ENCODE assay signal across 18 mouse cellular contexts in genomic region chr2:13450895-13451294, GRCm38 (mm10). TPM values are rescaled to one million over a fixed set of nuclear protein-coding genes. Genes with fewer than 3 reads are reported as not detected.
DNase-seq lines count a peak whose midpoint lies in the region; ATAC-seq lines count a peak whose summit lies in the region.
"Had no signal": no experiment of that assay in that cellular context is flagged by ENCODE, and none has a peak within 500 bp of the region (broad histone marks: within the 10 kb centered on the region; RNA-seq: fewer than 3 reads in every experiment).

No protein-coding gene starts in this region.

- peak overlapping the region; percentile 33; the same call in 1 of the 2 replicates for H3K27ac ChIP-seq in limb, embryonic 13.5 days
- H3K27ac ChIP-seq in limb, embryonic 10.5 days: no peak overlapping the region
- H3K27ac ChIP-seq in limb, embryonic 15.5 days: peak overlapping the region; percentile 80
- no peak overlapping the region for H3K27ac ChIP-seq in forebrain, embryonic 15.5 days (replicated peaks)
- H3K27ac ChIP-seq: forebrain, embryonic 12.5 days; heart, embryonic 10.5 days had no signal

- H3K36me3 ChIP-seq in limb, embryonic 13.5 days: no peaks in the 10 kb centered on the region
- no peaks in the 10 kb centered on the region for H3K36me3 ChIP-seq in limb, embryonic 10.5 days
- H3K36me3 ChIP-seq in limb, embryonic 15.5 days: no peaks in the 10 kb centered on the region
- no peaks in the 10 kb centered on the region for H3K36me3 ChIP-seq in forebrain, embryonic 15.5 days
- H3K36me3 ChIP-seq: forebrain, embryonic 12.5 days; heart, embryonic 10.5 days; limb, embryonic 12.5 days had no signal

- no peak for ATAC-seq in limb, embryonic 13.5 days (ENCODE audit: low FRiP score, low read depth)
- 0 out of 2 replicates have a peak, but pooled peaks have one; percentile 49 for ATAC-seq in limb, embryonic 15.5 days (ENCODE audit: insufficient number of reproducible peaks, low FRiP score, low TSS enrichment, low read depth)
- ATAC-seq in forebrain, embryonic 15.5 days (replicated peaks): no peak
- ATAC-seq in erythroid progenitor cell, adult 5-6 weeks (replicated peaks; ENCODE audit: low FRiP score, poor library complexity, severe bottlenecking): no peak

- no peaks in the 10 kb centered on the region for H3K27me3 ChIP-seq in limb, embryonic 13.5 days
- H3K27me3 ChIP-seq in limb, embryonic 10.5 days (ENCODE audit: low read depth, poor library complexity, severe bottlenecking): no peaks in the 10 kb centered on the region
- H3K27me3 ChIP-seq in limb, embryonic 15.5 days: no peaks in the 10 kb centered on the region
- no peaks in the 10 kb centered on the region for H3K27me3 ChIP-seq in forebrain, embryonic 15.5 days
- H3K27me3 ChIP-seq: forebrain, embryonic 12.5 days; limb, embryonic 12.5 days had no signal

- 59% methylated on average over 3 of the region's 3 CpGs for WGBS in limb, embryonic 13.5 days
- WGBS in limb, embryonic 10.5 days: 80% methylated on average over 3 of the region's 3 CpGs
- WGBS in limb, embryonic 15.5 days: 49% methylated on average over 3 of the region's 3 CpGs
- 75% methylated on average over 3 of the region's 3 CpGs for WGBS in forebrain, embryonic 15.5 days

- peak; percentile 20 for DNase-seq in adrenal gland, adult 8-10 months
- no peak for DNase-seq in adrenal gland, postnatal 10 days
- DNase-seq in limb, embryonic 10.5 days (ENCODE audit: low spot score): no peak
- DNase-seq in NIH3T3 (ENCODE audit: low read depth): peak; percentile 71
- DNase-seq: B cell, adult 2 months; cerebellum, adult 9-10 months; kidney, adult 18-20 months; kidney, postnatal 4 days; lung, embryonic 14.5 days; right cerebral cortex, adult 18-20 months had no signal

- H3K4me3 ChIP-seq in limb, embryonic 13.5 days: no peak overlapping the region
- no peak overlapping the region for H3K4me3 ChIP-seq in limb, embryonic 10.5 days
- H3K4me3 ChIP-seq in limb, embryonic 15.5 days: no peak overlapping the region
- H3K4me3 ChIP-seq in forebrain, embryonic 15.5 days: no peak overlapping the region
- H3K4me3 ChIP-seq: forebrain, embryonic 12.5 days; heart, embryonic 10.5 days; limb, embryonic 12.5 days had no signal

- H3K4me2 ChIP-seq in limb, embryonic 13.5 days (replicated peaks): no peak overlapping the region
- H3K4me2 ChIP-seq in limb, embryonic 15.5 days: no peak overlapping the region
- H3K4me2 ChIP-seq in forebrain, embryonic 15.5 days (replicated peaks): no peak overlapping the region
- H3K4me2 ChIP-seq: forebrain, embryonic 12.5 days; limb, embryonic 12.5 days; lung, embryonic 14.5 days had no signal

- no peaks in the 10 kb centered on the region for H3K9me3 ChIP-seq in limb, embryonic 13.5 days
- no peaks in the 10 kb centered on the region for H3K9me3 ChIP-seq in limb, embryonic 10.5 days (replicated peaks)
- H3K9me3 ChIP-seq in limb, embryonic 15.5 days: no peaks in the 10 kb centered on the region
- no peaks in the 10 kb centered on the region for H3K9me3 ChIP-seq in forebrain, embryonic 15.5 days
- H3K9me3 ChIP-seq: forebrain, embryonic 12.5 days; heart, embryonic 10.5 days; limb, embryonic 12.5 days had no signal

- peaks cover 28% of the 10 kb centered on the region for H3K4me1 ChIP-seq in limb, embryonic 13.5 days
- H3K4me1 ChIP-seq in limb, embryonic 10.5 days: peaks cover 26% of the 10 kb centered on the region
- peaks cover 17% of the 10 kb centered on the region for H3K4me1 ChIP-seq in limb, embryonic 15.5 days
- no peaks in the 10 kb centered on the region for H3K4me1 ChIP-seq in forebrain, embryonic 15.5 days
- H3K4me1 ChIP-seq: heart, embryonic 10.5 days had no signal

- no peak overlapping the region for H3K9ac ChIP-seq in limb, embryonic 13.5 days
- H3K9ac ChIP-seq in limb, embryonic 15.5 days: no peak overlapping the region
- no peak overlapping the region for H3K9ac ChIP-seq in forebrain, embryonic 15.5 days (replicated peaks)
- H3K9ac ChIP-seq: forebrain, embryonic 12.5 days; limb, embryonic 12.5 days; lung, embryonic 14.5 days had no signal

RNA-seq across cellular contexts. Expression of gene Cubn, which starts 40.7 kb away (rescaled TPM):
- under 1 TPM; 0.17 to 0.37 (median 0.21) TPM for total RNA-seq in adrenal gland, adult 8-10 months (2022)
- total RNA-seq in adrenal gland, postnatal 10 days (2021): under 1 TPM; 0.48 to 0.58 TPM
- 0.06 and 0.19 TPM in 2 replicates for polyA plus RNA-seq in limb, embryonic 13.5 days (2015; fragmentation: Nextera tagmentation; extraction: Ambion mirVana)
- 0.05 TPM in 2 replicates for polyA plus RNA-seq in limb, embryonic 10.5 days (2016; fragmentation: Nextera tagmentation; extraction: Ambion mirVana)
- 0.22 and 0.35 TPM in 2 replicates for polyA plus RNA-seq in limb, embryonic 15.5 days (2015; fragmentation: Nextera tagmentation; extraction: Ambion mirVana)
- polyA plus RNA-seq in forebrain, embryonic 15.5 days (2015; fragmentation: Nextera tagmentation; extraction: Ambion mirVana): 0.09 and 0.19 TPM in 2 replicates
- total RNA-seq in erythroid progenitor cell, adult 5-6 weeks (2015; ENCODE audit: low replicate concordance): not detected in 2 replicates
- not detected in 2 replicates for total RNA-seq in erythroid progenitor cell, adult 5-6 weeks (2017; ENCODE audit: low replicate concordance)
- total RNA-seq: hematopoietic stem cell, adult 5-6 weeks had no signal

Comparison
In these comparisons a context has a peak if more than half of its experiments do, and no peak if none do; other contexts are left out.
1. DNase-seq: peak in adrenal gland, adult 8-10 months (single experiment) and NIH3T3 (single experiment); none in adrenal gland, postnatal 10 days (single experiment) and limb, embryonic 10.5 days (single experiment).
2. H3K27ac ChIP-seq: peak in limb, embryonic 13.5 days (single experiment) and limb, embryonic 15.5 days (single experiment); none in limb, embryonic 10.5 days (single experiment) and forebrain, embryonic 15.5 days (single experiment).